Mouse (Mus musculus): ENCODE measurements around the gene Osbpl3.

- no peak for TF ChIP-seq GATA1 (IDR thresholded peaks at IDR 0.05; ENCODE audit: low read length)
- no peak for TF ChIP-seq TAL1 (IDR thresholded peaks at IDR 0.05; ENCODE audit: low read length)
Measured at GRCm38 (mm10) chr6:50395641-50396312, 60.2 kb downstream of the Osbpl3 start.
